Mouse (Mus musculus) thymus, adult 2 months (tissue): ENCODE data around the gene Fam193b. TPM values are rescaled to one million over a fixed set of nuclear protein-coding genes. Genes with fewer than 3 reads are reported as not detected.

ENCODE experiments used
- DNase-seq: peaks from one replicate; pipeline ENCODE4 v3.0.0; 2021
- H3K27ac ChIP-seq: fragments of 200-500 bp; 2 replicates; pipeline ENCODE4 v1.5.1; 2012; ENCODE audit warnings: low read length, control low read depth; ENCODE audit not compliant: control insufficient read depth, insufficient read depth
- H3K27me3 ChIP-seq: fragments of 200-500 bp; 2 replicates; pipeline ENCODE4 v1.6.1; 2012; ENCODE audit warnings: mild to moderate bottlenecking, low read length, moderate library complexity, mixed read lengths; ENCODE audit not compliant: control insufficient read depth, insufficient read depth
- H3K36me3 ChIP-seq: fragments of 200-500 bp; 2 replicates; pipeline ENCODE4 v1.6.1; 2012; ENCODE audit warnings: mild to moderate bottlenecking, low read length, moderate library complexity; ENCODE audit not compliant: control insufficient read depth, insufficient read depth
- H3K4me1 ChIP-seq: fragments of 200-500 bp; replicated peaks from 2 replicates; pipeline ENCODE4 v1.6.1; 2012; ENCODE audit warnings: low read length; ENCODE audit not compliant: control insufficient read depth, insufficient read depth
- H3K4me3 ChIP-seq: fragments of 200-500 bp; 2 replicates; pipeline ENCODE4 v1.5.1; 2012; ENCODE audit warnings: mild to moderate bottlenecking, low read length, control low read depth, moderate library complexity; ENCODE audit not compliant: control insufficient read depth, insufficient read depth
- CTCF ChIP-seq: fragments of 200-500 bp; IDR thresholded peaks from 2 replicates; pipeline ENCODE4 v1.5.1; 2012; ENCODE audit warnings: mild to moderate bottlenecking, control low read depth, low read length, moderate library complexity, borderline replicate concordance; ENCODE audit not compliant: control insufficient read depth, poor library complexity, insufficient read depth; ENCODE audit errors: extremely low read depth
- POLR2A ChIP-seq: fragments of 200-500 bp; IDR thresholded peaks from 2 replicates; pipeline ENCODE4 v1.6.1; 2012; ENCODE audit warnings: mild to moderate bottlenecking, low read length, control low read depth, moderate library complexity; ENCODE audit not compliant: control insufficient read depth, poor library complexity, insufficient read depth; ENCODE audit errors: extremely low read depth
- WGBS: fragments of 180-500 bp; shearing (Covaris S2); methylation state at CpG from one replicate; pipeline ENCODE4 v1.1.7; 2018; 5-methylcytosine and 5-hydroxymethylcytosine counted together
- polyA plus RNA-seq: library from polyadenylated mRNA; depleted of rRNA; stranded (reverse); fragments of >200 nt; gene quantifications from 2 replicates; pipeline ENCODE4 v1.2.3, GENCODE M21; 2012; rRNA removed

Fam193b gene
- polyA plus RNA-seq: 381 and 409 TPM in 2 replicates

DNA sequence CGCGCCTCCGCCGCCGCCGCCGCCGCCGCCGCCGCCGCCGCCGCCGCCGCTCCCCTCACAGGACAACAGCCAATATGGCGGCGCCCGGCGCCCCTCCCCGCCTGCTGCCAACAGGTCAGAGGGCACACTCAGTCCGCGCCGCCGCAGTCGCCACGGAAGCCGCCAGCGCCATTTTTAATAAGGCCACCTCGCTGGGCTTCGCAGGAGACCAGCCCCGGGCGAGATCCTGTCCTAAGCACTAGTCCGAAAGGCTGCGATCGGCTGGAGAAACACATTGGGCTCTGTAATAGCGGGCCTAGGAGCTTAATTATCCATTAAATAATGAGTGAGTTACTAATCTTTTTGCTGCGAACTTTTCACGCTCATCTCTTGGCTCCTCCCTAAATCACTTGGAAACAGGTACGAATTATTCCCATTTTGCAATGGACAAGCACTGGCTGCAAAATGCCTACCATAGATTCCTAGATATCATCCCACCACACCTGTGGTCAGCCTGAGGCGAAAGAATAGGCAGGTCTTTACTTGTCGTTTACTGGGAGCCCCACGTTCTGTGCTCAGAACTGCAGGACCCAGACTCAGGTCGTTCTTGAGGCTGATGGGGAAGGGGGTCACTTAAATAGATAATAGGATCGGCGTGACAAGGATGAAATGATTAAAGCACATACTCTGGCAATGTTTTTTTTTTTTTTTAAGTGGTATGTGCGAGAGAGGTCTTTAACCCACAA is at the start of gene Fam193b:
TSS of gene Fam193b (minus strand) at position 94 of the 725 bp plus-strand sequence.
- no peaks in the 10 kb centered on the region for H3K27me3 ChIP-seq
- peak within 1 kb of the TSS; percentile 69 for H3K4me3 ChIP-seq
- H3K36me3 ChIP-seq: peaks cover 4% of the 10 kb centered on the region; the same call in 1 of the 2 replicates
- peaks cover 14% of the 10 kb centered on the region for H3K4me1 ChIP-seq
- TF ChIP-seq CTCF (no peak), POLR2A (peak; percentile 42; the same call in 1 of the 2 replicates)
- 9% methylated on average over 41 of the region's 47 CpGs for WGBS
- peak within 1 kb of the TSS; percentile 86 for H3K27ac ChIP-seq
- DNase-seq: peak; percentile 94

- TF ChIP-seq CTCF: no peak
- TF ChIP-seq POLR2A: no peak
- Histone ChIP-seq H3K36me3 (no peaks in the 10 kb centered on the region), H3K4me3 (no peak overlapping the region), H3K4me1 (peaks cover 10% of the 10 kb centered on the region), H3K27ac (no peak overlapping the region), H3K27me3 (no peaks in the 10 kb centered on the region)
- WGBS: 85% methylated on average over 2 of the region's 2 CpGs
- DNase-seq: no peak
Observed at GRCm38 (mm10) chr13:55620275-55620674, 49.4 kb upstream of the Fam193b start.

DNA sequence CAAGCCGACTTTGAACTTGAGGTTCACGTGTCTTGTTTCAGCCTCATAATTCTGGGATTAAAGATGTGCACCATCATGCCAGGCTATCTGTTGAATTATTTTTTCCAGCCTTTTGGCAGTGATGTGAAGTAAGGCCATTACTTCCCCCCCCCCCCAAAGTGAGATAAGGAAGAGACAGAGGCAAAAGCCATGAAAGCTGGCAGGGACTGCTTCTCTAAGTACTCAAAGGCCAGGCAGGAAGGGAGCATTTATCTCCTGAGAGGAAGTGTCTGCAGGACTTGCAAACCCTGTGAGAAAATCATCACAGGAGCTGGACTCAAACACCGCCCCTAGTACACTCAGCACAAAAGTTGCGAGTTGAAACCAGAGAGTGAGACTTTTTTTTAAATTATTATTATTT is 48.4 kb upstream of the Fam193b start:
- TF ChIP-seq POLR2A (no peak), CTCF (no peak)
- Histone ChIP-seq H3K27ac (no peak overlapping the region), H3K27me3 (no peaks in the 10 kb centered on the region), H3K4me1 (peaks cover 10% of the 10 kb centered on the region), H3K36me3 (no peaks in the 10 kb centered on the region), H3K4me3 (no peak overlapping the region)
- WGBS: 95% methylated on average over 4 of the region's 4 CpGs
- no peak for DNase-seq

DNA sequence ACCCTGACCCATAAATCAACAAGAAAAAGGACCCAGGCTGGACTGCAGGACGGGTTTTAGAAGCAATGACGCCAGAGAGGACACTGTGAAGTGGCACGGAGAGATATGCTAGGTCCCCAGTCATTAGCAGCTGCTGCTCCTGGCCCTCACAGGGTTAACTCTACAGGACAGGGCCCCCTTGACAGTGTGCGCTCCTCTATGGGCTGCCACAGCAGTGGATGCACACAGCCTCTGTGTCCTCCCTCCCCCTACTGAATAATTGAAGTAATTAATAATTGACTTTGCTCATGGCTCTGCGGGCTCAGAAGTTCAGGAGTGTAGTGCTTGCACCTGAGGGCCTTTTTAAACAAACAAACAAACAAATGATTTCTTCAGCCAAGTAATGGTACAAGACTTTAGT is 42.6 kb upstream of the Fam193b start:
- Histone ChIP-seq H3K4me3 (no peak overlapping the region), H3K27ac (no peak overlapping the region), H3K4me1 (no peaks in the 10 kb centered on the region), H3K27me3 (no peaks in the 10 kb centered on the region), H3K36me3 (peaks cover 6% of the 10 kb centered on the region)
- TF ChIP-seq CTCF: no peak
- TF ChIP-seq POLR2A: no peak
- WGBS: 89% methylated on average over 5 of the region's 5 CpGs
- no peak for DNase-seq

- no peak for DNase-seq
- Histone ChIP-seq H3K36me3 (peaks cover 12% of the 10 kb centered on the region), H3K4me3 (no peak overlapping the region), H3K27me3 (no peaks in the 10 kb centered on the region), H3K27ac (no peak overlapping the region), H3K4me1 (no peaks in the 10 kb centered on the region)
- TF ChIP-seq POLR2A: no peak
- no peak for TF ChIP-seq CTCF
- 97% methylated on average over 7 of the region's 7 CpGs for WGBS
Observed at GRCm38 (mm10) chr13:55611996-55612395, 41.1 kb upstream of the Fam193b start.

GRCm38 (mm10) chr13:55607624-55608006 is 36.7 kb upstream of the Fam193b start:
- WGBS: 100% methylated on average over 2 of the region's 2 CpGs
- H3K27me3 ChIP-seq: no peaks in the 10 kb centered on the region
- peaks cover 13% of the 10 kb centered on the region for H3K36me3 ChIP-seq
- no peak for DNase-seq
- no peak overlapping the region for H3K27ac ChIP-seq
- H3K4me1 ChIP-seq: no peaks in the 10 kb centered on the region
- TF ChIP-seq CTCF: no peak
- no peak for TF ChIP-seq POLR2A
- H3K4me3 ChIP-seq: no peak overlapping the region
